Mouse (Mus musculus): ENCODE measurements around the gene Zfp300.

GRCm38 (mm10) chrX:21088645-21088982, 713 bp downstream of the Zfp300 start:
- TF ChIP-seq CTCF (IDR thresholded peaks at IDR 0.05; ENCODE audit: control insufficient read depth, insufficient read depth, insufficient read length) (no peak), CEBPB (IDR thresholded peaks at IDR 0.05; ENCODE audit: low read depth) (no peak), MAX (IDR thresholded peaks at IDR 0.05) (no peak), USF1 (IDR thresholded peaks at IDR 0.05; ENCODE audit: low read depth) (no peak), MYOG (IDR thresholded peaks at IDR 0.05; ENCODE audit: control insufficient read depth, extremely low read depth, insufficient read length) (no peak)

Measured in C2C12 (cell line).